Mouse (Mus musculus): ENCODE data around the gene Grtp1.

GRCm38 (mm10) chr8:13186819-13187218 is 13.6 kb downstream of the Grtp1 start:
- no peak for TF ChIP-seq CTCF (IDR thresholded peaks at IDR 0.05; ENCODE audit: low read depth, low read length)
- TF ChIP-seq EP300 (IDR thresholded peaks at IDR 0.05; ENCODE audit: insufficient read depth, low read depth, low read length): no peak
- no peak for TF ChIP-seq POLR2A (IDR thresholded peaks at IDR 0.05; ENCODE audit: insufficient read depth, low read length)

Measured in ES-Bruce4 (cell line).